Mouse (Mus musculus) embryo, embryonic 10 days (tissue): ENCODE data around the gene Phf10.
"Not testable (repeated sequence)": the region's sequence is repeated elsewhere in the genome, so short reads cannot be mapped to it uniquely, and the experiment has no call there.

ENCODE experiments used
- DNase-seq: peaks from one replicate; pipeline ENCODE4 v3.0.0-alpha.2; 2015; ENCODE audit warnings: low spot score

Gene Phf10

DNA sequence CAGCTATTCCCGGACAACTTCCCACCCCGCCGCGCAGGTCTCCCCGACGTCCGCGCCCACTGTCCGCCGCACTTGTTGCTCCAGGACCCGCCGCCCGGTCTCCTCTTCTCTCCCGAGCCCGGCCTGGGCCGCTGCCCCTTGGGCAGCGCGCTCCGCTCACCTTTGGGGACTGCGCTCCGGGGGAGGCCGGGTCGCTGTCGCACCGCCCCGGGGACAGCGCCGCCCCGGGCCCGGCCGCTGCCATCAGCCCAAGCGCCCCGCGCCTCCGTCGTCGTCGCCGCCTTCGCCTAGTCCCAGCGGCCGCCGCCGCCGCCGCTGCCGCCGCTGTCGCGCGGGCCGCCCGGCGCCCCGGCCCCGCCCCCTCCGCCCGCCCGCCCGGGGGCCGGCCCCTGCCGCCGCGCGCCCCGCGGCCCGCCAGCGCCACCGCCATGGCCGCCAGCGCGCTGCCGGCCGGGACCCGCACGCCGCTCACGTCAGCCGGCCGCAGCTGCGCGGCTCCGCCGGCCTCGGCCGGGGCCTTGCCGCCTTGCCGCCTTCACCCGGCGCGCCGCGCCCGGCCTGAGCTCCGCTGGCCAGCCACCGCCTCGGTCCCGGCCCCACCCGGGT, at the start of gene Phf10:
TSS of gene Phf10 (minus strand) at position 323 of the 606 bp plus-strand sequence.
- peak; percentile 16 for DNase-seq

DNA sequence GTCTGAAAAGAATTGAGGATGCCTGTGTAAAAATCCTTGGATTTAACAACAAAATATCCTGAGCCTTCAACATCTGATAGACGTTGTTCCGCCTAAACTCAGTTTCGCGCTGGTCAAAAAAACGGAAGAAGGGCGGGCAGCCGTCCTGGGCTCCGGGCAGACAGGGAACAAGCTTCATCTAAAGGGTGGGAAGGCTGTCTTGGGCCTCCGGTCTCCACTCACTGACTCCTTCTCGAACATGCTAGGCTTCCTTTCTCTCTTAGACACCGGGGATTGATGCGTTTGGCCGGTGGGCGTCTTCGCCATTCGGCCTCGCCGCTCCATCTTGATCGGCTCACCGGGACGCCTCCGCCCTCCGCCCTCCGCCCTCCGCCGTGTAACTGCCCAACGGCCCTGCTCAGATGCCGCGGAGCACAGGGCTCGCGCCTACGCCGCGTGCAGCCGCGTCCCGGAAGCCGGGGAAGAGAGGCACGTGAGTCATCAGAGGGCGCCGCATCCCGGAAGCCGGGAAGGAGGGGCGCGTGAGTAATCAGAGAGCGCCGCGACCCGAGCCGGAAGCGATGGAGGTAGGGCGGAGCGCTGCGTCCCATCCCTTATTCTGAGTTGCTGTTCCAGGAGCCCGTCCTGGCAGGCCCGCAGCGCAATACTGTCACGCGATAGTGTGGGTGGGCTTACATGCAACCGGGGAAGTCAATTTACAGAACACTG, 48.8 kb upstream of the Phf10 start, which contains the start of gene Gm3435:
TSS of gene Gm3435 (plus strand) at position 471 of the 708 bp plus-strand sequence.
- DNase-seq = not testable (repeated sequence)

DNA sequence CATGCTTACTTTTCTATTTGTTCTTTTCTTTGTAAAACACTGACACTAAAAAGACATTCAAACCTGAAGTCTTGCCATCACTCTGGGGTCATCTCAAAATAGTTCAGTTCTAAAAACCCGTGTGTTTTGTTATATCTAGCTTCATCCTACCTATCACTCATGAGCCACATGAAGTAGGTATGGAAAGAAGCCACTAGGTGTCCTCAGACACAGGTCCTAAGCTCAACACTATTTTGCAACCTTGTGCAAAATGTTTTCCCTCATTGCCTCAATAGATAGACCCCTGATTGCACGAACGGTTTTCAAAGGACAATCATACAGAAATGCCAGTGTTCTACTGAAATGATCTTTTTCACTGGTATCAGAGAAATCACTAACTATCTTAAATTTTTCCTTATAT, 48.0 kb upstream of the Phf10 start:
- not testable (repeated sequence) for DNase-seq

DNA sequence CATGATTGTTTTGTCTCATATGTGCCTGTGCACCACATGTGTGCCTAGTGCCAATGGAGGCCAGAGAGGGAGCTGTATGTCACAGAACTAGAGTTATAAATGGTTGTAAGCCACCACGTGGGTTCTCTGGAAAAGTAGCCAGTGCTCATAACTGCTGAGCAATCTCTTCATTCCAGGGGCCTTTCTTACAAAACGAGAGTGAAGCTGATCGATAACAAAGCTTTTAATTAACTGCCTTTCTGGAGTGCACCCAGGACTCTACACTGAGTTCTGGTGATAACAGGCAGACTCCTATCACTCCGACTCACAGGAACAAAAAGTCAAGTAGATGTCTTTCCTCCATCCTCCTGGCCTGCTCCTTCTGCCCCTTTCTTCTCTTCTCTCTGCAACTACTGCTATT, 39.0 kb upstream of the Phf10 start:
- not testable (repeated sequence) for DNase-seq

DNA sequence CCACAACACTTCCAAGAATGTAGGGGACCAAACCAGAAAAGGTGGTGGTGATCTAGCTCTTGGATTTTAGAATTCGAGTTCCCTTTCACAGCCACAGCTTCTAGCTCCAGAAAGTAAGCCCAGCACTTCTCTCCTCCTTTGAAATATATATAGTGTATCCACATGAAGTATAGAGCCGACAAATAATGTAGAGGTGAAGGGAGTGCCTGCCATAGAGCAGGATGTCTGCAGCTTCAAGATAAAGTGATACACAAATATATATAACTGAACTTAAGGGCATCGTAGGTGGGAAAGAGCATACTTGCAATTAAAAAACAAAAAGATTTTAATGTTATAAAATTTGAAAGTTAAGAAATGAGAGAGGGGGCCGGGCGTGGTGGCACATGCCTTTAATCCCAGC, 33.1 kb upstream of the Phf10 start:
- not testable (repeated sequence) for DNase-seq

DNA sequence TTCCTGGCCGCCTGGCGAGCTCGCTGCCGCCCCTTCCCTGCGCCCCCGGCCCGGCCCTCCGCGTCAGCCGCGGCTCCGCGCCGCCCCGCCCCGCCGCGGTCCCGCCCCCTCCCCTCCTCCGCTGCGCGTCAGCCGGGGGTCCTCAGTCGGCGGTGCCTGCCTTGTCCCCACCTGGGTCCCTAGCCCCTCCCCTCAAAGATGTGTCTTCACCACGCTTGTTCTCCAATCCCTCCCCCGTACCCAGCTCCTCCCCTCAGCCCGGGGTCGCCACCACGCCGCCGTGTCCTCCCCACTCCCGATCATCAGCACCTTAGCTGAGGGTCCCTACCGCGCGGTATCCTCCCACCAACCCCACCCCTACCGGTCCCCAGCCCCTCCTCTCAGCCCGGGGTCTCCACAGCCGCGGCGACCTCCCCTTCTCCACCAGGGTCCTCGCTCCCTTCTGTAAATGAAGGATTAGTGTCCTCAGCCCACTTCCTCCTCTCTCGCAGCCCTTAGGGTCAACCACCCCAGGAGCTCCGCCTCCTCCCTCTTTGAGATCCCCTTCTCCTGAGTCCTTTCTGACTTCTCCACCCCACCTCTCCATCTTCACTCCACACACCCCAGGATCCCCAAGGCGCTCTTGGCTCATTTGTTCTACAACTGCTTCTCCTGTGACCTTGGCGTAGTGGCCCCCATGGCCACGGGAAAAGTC, 32.2 kb upstream of the Phf10 start:
- not testable (repeated sequence) for DNase-seq

DNA sequence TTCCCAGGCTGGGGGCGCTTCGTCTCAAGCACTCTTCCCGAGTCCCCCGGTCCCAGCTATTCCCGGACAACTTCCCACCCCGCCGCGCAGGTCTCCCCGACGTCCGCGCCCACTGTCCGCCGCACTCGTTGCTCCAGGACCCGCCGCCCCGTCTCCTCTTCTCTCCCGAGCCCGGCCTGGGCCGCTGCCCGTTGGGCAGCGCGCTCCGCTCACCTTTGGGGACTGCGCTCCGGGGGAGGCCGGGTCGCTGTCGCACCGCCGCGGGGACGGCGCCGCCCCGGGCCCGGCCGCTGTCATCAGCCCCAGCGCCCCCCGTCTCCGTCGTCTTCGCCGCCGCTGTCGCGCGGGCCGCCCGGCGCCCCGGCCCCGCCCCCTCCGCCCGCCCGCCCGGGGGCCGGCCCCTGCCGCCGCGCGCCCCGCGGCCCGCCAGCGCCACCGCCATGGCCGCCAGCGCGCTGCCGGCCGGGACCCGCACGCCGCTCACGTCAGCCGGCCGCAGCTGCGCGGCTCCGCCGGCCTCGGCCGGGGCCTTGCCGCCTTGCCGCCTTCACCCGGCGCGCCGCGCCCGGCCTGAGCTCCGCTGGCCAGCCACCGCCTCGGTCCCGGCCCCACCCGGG, 31.6 kb upstream of the Phf10 start:
- not testable (repeated sequence) for DNase-seq

DNA sequence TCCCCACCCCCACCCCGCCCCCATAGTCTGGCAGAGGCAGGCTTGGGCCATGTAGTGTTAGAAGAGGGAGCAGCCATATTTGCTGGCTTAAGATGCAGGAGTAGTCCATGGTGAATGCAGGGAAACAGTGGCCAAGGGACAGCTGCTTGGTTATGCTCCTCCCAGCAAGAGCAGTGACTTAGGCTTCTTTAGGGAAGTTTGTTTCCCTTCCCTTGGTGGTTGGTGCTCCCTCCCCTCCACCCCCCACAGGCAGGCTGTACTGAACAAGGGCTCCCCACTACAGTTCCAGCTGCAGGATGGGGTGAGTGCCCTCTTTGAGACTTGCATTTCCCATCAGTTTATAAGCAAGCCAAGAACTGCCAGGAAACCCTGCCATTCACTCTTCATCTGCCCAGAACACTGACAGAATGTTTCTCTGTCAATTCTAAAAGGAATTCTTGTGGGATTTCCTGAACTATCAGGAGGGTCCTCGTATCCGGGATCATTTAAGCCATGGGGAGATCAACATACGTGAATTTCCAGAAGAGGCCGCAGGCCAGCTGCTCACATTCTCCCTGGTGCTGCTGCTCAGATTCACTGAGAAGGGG, 29.1 kb upstream of the Phf10 start:
- DNase-seq = not testable (repeated sequence)

DNA sequence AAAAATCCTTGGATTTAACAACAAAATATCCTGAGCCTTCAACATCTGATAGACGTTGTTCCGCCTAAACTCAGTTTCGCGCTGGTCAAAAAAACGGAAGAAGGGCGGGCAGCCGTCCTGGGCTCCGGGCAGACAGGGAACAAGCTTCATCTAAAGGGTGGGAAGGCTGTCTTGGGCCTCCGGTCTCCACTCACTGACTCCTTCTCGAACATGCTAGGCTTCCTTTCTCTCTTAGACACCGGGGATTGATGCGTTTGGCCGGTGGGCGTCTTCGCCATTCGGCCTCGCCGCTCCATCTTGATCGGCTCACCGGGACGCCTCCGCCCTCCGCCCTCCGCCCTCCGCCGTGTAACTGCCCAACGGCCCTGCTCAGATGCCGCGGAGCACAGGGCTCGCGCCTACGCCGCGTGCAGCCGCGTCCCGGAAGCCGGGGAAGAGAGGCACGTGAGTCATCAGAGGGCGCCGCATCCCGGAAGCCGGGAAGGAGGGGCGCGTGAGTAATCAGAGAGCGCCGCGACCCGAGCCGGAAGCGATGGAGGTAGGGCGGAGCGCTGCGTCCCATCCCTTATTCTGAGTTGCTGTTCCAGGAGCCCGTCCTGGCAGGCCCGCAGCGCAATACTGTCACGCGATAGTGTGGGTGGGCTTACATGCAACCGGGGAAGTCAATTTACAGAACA, 17.4 kb upstream of the Phf10 start, which contains the start of the genes 9030025P20Rik and Gm3417:
TSS of gene 9030025P20Rik (plus strand) at position 107 of the 677 bp plus-strand sequence.
TSS of gene Gm3417 (minus strand) at position 429 of the 677 bp plus-strand sequence.
- DNase-seq = not testable (repeated sequence)

DNA sequence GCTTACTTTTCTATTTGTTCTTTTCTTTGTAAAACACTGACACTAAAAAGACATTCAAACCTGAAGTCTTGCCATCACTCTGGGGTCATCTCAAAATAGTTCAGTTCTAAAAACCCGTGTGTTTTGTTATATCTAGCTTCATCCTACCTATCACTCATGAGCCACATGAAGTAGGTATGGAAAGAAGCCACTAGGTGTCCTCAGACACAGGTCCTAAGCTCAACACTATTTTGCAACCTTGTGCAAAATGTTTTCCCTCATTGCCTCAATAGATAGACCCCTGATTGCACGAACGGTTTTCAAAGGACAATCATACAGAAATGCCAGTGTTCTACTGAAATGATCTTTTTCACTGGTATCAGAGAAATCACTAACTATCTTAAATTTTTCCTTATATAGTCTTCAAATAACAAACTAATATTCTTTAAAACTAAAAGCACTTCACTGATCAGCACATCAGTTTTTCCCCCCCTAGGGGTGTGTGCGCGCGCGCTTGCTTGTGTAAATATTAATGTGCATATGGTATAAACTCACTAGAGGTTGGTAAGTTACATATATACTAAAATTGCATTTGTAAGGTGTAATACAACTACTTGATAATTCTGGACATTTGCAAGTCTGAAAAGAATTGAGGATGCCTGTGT, 16.8 kb upstream of the Phf10 start:
- DNase-seq = not testable (repeated sequence)

DNA sequence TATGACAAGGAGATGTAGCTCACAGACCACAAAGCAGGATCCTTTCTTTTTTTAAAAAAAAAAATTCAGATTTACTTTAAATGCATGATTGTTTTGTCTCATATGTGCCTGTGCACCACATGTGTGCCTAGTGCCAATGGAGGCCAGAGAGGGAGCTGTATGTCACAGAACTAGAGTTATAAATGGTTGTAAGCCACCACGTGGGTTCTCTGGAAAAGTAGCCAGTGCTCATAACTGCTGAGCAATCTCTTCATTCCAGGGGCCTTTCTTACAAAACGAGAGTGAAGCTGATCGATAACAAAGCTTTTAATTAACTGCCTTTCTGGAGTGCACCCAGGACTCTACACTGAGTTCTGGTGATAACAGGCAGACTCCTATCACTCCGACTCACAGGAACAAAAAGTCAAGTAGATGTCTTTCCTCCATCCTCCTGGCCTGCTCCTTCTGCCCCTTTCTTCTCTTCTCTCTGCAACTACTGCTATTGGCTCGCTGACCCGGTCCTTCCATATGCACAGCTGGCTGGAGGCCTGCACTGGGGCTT, 7.4 kb upstream of the Phf10 start:
- not testable (repeated sequence) for DNase-seq

DNA sequence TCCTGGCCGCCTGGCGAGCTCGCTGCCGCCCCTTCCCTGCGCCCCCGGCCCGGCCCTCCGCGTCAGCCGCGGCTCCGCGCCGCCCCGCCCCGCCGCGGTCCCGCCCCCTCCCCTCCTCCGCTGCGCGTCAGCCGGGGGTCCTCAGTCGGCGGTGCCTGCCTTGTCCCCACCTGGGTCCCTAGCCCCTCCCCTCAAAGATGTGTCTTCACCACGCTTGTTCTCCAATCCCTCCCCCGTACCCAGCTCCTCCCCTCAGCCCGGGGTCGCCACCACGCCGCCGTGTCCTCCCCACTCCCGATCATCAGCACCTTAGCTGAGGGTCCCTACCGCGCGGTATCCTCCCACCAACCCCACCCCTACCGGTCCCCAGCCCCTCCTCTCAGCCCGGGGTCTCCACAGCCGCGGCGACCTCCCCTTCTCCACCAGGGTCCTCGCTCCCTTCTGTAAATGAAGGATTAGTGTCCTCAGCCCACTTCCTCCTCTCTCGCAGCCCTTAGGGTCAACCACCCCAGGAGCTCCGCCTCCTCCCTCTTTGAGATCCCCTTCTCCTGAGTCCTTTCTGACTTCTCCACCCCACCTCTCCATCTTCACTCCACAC, 583 bp upstream of the Phf10 start:
- not testable (repeated sequence) for DNase-seq

DNA sequence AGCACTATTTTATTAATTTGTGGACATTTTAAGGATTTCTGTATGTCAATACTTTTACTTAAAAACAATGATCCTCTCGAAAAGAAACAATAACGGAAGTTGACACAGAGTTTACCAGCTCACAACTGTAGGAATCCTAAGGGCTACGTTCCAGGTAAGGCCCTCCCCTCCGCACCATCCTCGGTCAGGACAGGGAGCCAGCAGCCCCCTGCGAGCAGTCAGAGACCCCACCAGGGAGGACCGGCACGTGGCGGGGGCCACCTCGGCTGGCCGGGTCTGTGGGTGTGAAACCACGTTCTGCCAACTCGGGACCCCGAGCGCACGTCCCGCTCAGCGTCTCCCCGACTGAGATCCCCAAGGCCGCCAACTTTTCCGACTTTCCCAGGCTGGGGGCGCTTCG, 553 bp downstream of the Phf10 start:
- DNase-seq = peak; percentile 14

DNA sequence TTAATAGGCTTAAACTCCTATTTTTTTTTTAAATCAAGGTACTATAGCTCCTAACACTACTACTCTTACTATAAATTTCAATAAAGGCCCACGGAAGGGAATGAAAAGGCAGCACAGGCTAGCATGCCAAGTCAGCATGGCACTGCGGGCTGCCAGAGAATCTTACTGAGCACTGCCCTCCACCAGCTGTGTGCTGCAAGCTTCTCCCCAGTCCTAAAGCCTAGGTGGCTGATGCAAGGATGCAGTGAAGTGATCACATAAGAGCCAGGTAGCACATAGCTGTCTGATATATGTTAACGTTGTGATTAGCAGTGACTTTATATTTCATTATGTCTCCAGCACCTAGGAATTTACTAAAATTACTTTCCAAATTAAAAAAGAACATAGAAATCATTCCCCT, 1.1 kb downstream of the Phf10 start:
- no peak for DNase-seq

DNA sequence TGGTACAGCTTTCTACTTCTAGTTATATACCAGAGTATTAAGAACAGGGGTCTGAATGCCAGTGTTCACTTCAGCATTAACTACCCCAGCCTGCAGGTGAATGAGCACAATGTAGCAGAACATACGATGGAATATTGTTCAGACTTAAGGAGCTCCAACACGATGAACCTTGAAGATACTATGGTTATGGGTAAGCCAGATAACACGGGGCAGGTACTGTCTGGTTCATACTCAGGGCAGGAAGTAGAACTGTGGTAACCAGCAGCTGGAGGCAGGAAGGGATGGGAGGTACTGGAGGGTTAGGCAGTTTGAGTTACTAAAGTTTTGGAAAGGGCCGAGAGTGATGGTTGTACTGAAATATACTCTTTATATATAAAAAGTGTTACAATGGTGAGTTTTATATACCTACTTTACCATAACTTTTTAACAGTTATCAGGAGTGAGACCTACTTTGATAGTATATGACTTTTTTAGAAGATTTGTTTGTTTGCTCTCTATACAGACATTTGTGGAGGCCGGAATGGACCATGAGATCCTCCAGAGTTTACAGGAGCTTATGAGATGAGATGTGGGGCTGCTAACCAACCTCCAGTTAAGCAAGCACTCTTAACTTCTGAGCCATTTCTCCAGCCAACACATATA, 2.3 kb downstream of the Phf10 start:
- DNase-seq = no peak

DNA sequence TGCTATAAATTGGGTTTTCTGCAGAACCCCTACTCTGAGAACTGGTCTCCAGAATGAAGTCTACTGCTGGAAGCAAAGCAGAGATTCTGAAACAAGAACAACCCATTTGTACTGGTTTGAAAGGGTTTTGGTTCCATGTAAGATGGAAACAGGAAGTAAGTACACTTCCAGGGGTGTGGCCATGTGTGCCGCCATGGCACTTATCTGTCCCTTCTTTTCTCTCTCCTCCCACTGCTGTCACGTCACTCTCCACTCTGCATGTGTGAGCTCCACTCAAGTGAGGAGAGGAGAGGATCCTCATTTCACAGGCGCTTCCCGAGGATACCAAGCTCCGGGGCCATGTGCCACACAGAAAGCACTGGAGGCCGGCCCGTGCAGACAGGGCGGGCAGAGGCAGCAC, 7.6 kb downstream of the Phf10 start:
- DNase-seq = no peak

DNA sequence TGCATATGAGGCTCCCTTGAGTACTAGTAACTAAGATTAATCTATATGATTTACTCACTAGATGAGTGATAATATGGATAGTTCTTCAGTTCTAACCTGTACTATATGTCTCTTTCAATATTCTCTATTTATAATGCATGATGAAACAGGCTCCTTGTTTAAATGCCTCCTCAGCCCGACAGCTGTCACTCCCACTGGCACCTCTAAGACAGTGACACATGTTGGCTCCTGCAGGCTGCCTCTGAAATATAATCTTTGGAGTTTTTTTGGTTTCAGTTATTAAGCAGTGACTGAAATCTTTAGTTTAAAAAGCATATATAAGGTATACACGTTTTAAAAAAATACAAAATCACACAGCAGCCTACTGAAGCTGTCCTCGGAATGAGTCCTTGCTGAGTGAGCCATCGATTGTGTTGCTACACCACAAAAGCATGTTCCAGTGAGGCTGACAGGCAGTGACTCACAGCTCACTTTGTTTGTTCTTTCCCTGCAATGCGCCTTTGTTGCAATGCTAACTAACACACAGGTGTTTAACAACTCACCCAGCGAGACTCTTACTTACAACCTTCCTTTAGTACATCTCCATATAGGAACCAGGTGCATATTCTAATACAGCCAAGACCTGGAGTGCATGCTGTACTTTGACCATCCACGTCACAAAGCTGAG, 11.8 kb downstream of the Phf10 start:
- DNase-seq = no peak

DNA sequence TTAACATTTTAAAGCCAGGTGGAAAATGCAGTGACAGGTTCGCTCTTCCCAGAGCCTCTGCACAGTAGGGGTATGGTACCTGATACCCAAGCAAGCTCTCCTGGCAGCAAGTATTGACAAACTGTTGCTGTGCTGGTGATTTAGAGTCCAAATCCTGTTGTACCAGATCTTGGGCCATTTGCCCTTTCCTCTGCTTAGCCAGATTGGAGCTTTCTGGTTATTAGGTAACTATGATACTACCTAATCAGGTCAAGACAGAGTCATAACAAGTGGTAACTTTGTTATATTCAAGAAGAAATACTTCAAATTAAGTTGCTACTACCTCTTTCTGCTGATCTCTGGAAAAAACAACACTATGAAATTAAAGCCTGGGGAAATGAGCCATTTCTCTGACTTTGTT, 16.5 kb downstream of the Phf10 start:
- no peak for DNase-seq

DNA sequence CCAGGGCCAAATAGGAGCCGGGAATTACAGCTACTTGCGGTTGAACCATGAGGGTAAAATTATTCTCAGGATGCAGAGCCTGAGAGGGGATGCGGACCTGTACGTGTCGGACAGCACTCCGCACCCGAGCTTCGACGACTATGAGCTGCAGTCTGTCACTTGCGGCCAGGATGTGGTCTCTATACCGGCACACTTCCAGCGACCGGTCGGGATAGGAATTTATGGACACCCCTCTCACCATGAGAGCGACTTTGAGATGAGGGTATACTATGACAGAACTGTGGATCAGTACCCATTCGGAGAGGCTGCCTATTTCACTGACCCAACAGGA, 17.4 kb downstream of the Phf10 start:
- no peak for DNase-seq
